Mouse (Mus musculus) CH12.LX (cell line): ENCODE data around the gene Spsb4. TPM values are rescaled to one million over a fixed set of nuclear protein-coding genes. Genes with fewer than 3 reads are reported as not detected.

Experiments used
- DNase-seq: peaks from one replicate; pipeline ENCODE4 v3.0.0-alpha.2; 2013; ENCODE audit errors: extremely low read depth
- H3K27ac ChIP-seq: 2 replicates; pipeline ENCODE4 v1.5.1; 2012; ENCODE audit warnings: low read depth, mild to moderate bottlenecking, control low read depth, moderate library complexity; ENCODE audit not compliant: insufficient read depth
- H3K27me3 ChIP-seq: replicated peaks from 2 replicates; pipeline ENCODE3; 2012; ENCODE audit warnings: inconsistent platforms
- H3K36me3 ChIP-seq, 2 experiments: replicated peaks in 1 of 2; 2 replicates each; pipeline versions ENCODE3 to v1.6.1; 2012; ENCODE audit warnings: inconsistent platforms in 1 of 2, low read length in 1 of 2, mild to moderate bottlenecking in 1 of 2, mixed read lengths in 1 of 2, moderate library complexity in 1 of 2; ENCODE audit not compliant: control insufficient read depth in 1 of 2, insufficient read depth in 1 of 2
- H3K4me1 ChIP-seq, 2 experiments: 2 replicates each; pipeline ENCODE4 v1.6.1; 2012; ENCODE audit warnings: inconsistent platforms in 1 of 2, moderate library complexity in 1 of 2; ENCODE audit not compliant: insufficient read depth in 2 of 2, control insufficient read depth in 1 of 2
- H3K4me2 ChIP-seq: 2 replicates; pipeline ENCODE4 v1.6.1; 2012; ENCODE audit warnings: low read depth, mild to moderate bottlenecking, control low read depth; ENCODE audit not compliant: poor library complexity, insufficient read depth, severe bottlenecking
- H3K4me3 ChIP-seq, 3 experiments: fragments of 150-350 bp in 1 of 3; sonication (generic) in 1 of 3; replicated peaks in 1 of 3; 2 replicates each; pipeline versions ENCODE3 to v1.5.1; 2011 to 2012; ENCODE audit warnings: low read depth in 2 of 3, low read length in 2 of 3, mild to moderate bottlenecking in 2 of 3, moderate library complexity in 2 of 3, control low read depth in 1 of 3, improper control_type of control experiment in 1 of 3, inconsistent platforms in 1 of 3, mixed read lengths in 1 of 3; ENCODE audit not compliant: poor library complexity in 1 of 3
- H3K79me2 ChIP-seq: replicated peaks from 2 replicates; pipeline ENCODE4 v1.6.1; 2012; ENCODE audit warnings: mild to moderate bottlenecking, moderate library complexity; ENCODE audit not compliant: control insufficient read depth, poor library complexity, insufficient read depth, severe bottlenecking; ENCODE audit errors: extremely low read depth
- H3K9ac ChIP-seq: 2 replicates; pipeline ENCODE4 v1.6.1; 2012; ENCODE audit warnings: low read depth, mild to moderate bottlenecking, control low read depth, moderate library complexity; ENCODE audit not compliant: insufficient read depth
- H3K9me3 ChIP-seq: replicated peaks from 2 replicates; pipeline ENCODE3; 2012; ENCODE audit warnings: low read length, inconsistent platforms, mixed read lengths
- BHLHE40 ChIP-seq: IDR thresholded peaks from 2 replicates; pipeline ENCODE4 v1.6.1; 2011; ENCODE audit warnings: mild to moderate bottlenecking, low read depth, low read length, improper control_type of control experiment
- CTCF ChIP-seq, 2 experiments: IDR thresholded peaks in 1 of 2; conservative IDR thresholded peaks in 1 of 2; 2 replicates each; pipeline ENCODE4 v1.5.1; 2011 to 2012; ENCODE audit warnings: low read depth in 2 of 2, low read length in 2 of 2, improper control_type of control experiment in 1 of 2, inconsistent platforms in 1 of 2, mild to moderate bottlenecking in 1 of 2, moderate library complexity in 1 of 2
- EP300 ChIP-seq: IDR thresholded peaks from 2 replicates; pipeline ENCODE4 v1.6.1; 2011; ENCODE audit warnings: low read length, improper control_type of control experiment
- ETS1 ChIP-seq: conservative IDR thresholded peaks from 2 replicates; pipeline ENCODE4 v1.6.1; 2012; ENCODE audit warnings: low read depth, mild to moderate bottlenecking, inconsistent platforms, low read length, improper control_type of control experiment, moderate library complexity
- HCFC1 ChIP-seq: IDR thresholded peaks from 2 replicates; pipeline ENCODE4 v1.6.1; 2012; ENCODE audit warnings: low read depth, mild to moderate bottlenecking, inconsistent platforms, low read length, improper control_type of control experiment
- KAT2A ChIP-seq: IDR thresholded peaks from 2 replicates; pipeline ENCODE4 v1.6.1; 2012; ENCODE audit warnings: low read length, improper control_type of control experiment, inconsistent platforms; ENCODE audit not compliant: insufficient replicate concordance
- MAFK ChIP-seq: IDR thresholded peaks from 2 replicates; pipeline ENCODE4 v1.6.1; 2011; ENCODE audit warnings: low read length, improper control_type of control experiment; ENCODE audit not compliant: insufficient replicate concordance
- MXI1 ChIP-seq: IDR thresholded peaks from 2 replicates; pipeline ENCODE4 v1.6.1; 2011; ENCODE audit warnings: mild to moderate bottlenecking, low read depth, low read length, improper control_type of control experiment
- NELFE ChIP-seq: IDR thresholded peaks from 2 replicates; pipeline ENCODE4 v1.6.1; 2011; ENCODE audit warnings: low read depth, low read length, improper control_type of control experiment
- PAX5 ChIP-seq: IDR thresholded peaks from 2 replicates; pipeline ENCODE4 v1.6.1; 2012; ENCODE audit warnings: low read length, inconsistent platforms, mixed read lengths
- POLR2A ChIP-seq: IDR thresholded peaks from 2 replicates; pipeline ENCODE4 v1.6.1; 2011; ENCODE audit warnings: low read depth, mild to moderate bottlenecking, improper control_type of control experiment, low read length
- RCOR1 ChIP-seq: conservative IDR thresholded peaks from 2 replicates; pipeline ENCODE4 v1.6.1; 2012; ENCODE audit warnings: low read depth, mild to moderate bottlenecking, inconsistent platforms, low read length, improper control_type of control experiment
- SIN3A ChIP-seq: IDR thresholded peaks from 2 replicates; pipeline ENCODE4 v1.6.1; 2012; ENCODE audit warnings: low read length, improper control_type of control experiment, inconsistent platforms
- TCF12 ChIP-seq: IDR thresholded peaks from 2 replicates; pipeline ENCODE4 v1.6.1; 2014; ENCODE audit warnings: low read depth, mild to moderate bottlenecking, inconsistent platforms, low read length, improper control_type of control experiment
- USF1 ChIP-seq: IDR thresholded peaks from 2 replicates; pipeline ENCODE4 v1.6.1; 2014; ENCODE audit warnings: low read depth, mild to moderate bottlenecking, inconsistent platforms, low read length, improper control_type of control experiment
- ZC3H11A ChIP-seq: IDR thresholded peaks from 2 replicates; pipeline ENCODE4 v1.6.1; 2012; ENCODE audit warnings: low read depth, mild to moderate bottlenecking, inconsistent platforms, low read length, improper control_type of control experiment
- ZKSCAN1 ChIP-seq: IDR thresholded peaks from 2 replicates; pipeline ENCODE4 v1.6.1; 2012; ENCODE audit warnings: low read depth, inconsistent platforms, low read length, improper control_type of control experiment, borderline replicate concordance
- ZMIZ1 ChIP-seq: IDR thresholded peaks from 2 replicates; pipeline ENCODE4 v1.6.1; 2012; ENCODE audit warnings: low read depth, mild to moderate bottlenecking, inconsistent platforms, low read length, improper control_type of control experiment
- dilution Hi-C: fragments of 300-500 bp; cut with MboI; formaldehyde crosslinking; loops from 2 replicates; pipeline ENCODE4 v1.14.3; 2020; ENCODE audit warnings: low sequenced_read_pairs; ENCODE audit not compliant: extremely low pct_unique_long_range_greater_than_20kb, extremely low pct_ligation_motif_present
- in situ Hi-C: fragments of 300-500 bp; cut with MboI; formaldehyde crosslinking; loops from 3 replicates; pipeline ENCODE4 v1.14.3; 2019; ENCODE audit warnings: low sequenced_read_pairs, low pct_ligation_motif_present, low pct_unique_long_range_greater_than_20kb, mixed read lengths
- polyA plus RNA-seq: library from polyadenylated mRNA; unstranded; fragments of >175 nt; gene quantifications from 2 replicates; pipeline ENCODE4 v1.2.1, GENCODE M21; 2012; ENCODE audit warnings: low read depth; ENCODE audit not compliant: insufficient read length
- total RNA-seq, 2 experiments: library from RNA; depleted of rRNA; stranded (reverse); fragments of 300-350 nt in 1 of 2; fragments of >200 nt in 1 of 2; gene quantifications; 2 replicates each; pipeline ENCODE4 v1.2.3; 2012 to 2014

The Spsb4 gene
- total and polyA plus RNA-seq, 3 experiments, result not detected

- H3K27me3 ChIP-seq, result peaks cover 23% of the 10 kb centered on the region
- no peak overlapping the region for H3K9ac ChIP-seq
- H3K4me1 ChIP-seq, result no peaks in the 10 kb centered on the region
- in situ Hi-C loops, result loop anchor here (10.0 kb wide), 1 partner anchor 102 kb away; no protein-coding TSS in a partner anchor
- H3K4me2 ChIP-seq, result no peak overlapping the region
- no peak for TF ChIP-seq EP300
- TF ChIP-seq RCOR1, result no peak
- TF ChIP-seq MXI1, result no peak
- TF ChIP-seq USF1, result no peak
- no peak for TF ChIP-seq ZKSCAN1
- no peak for TF ChIP-seq NELFE
- TF ChIP-seq TCF12, result no peak
- TF ChIP-seq MAFK, result no peak
- no peak for TF ChIP-seq POLR2A
- TF ChIP-seq SIN3A, result no peak
- no peak for TF ChIP-seq ZMIZ1
- no peak for TF ChIP-seq PAX5
- no peak for TF ChIP-seq KAT2A
- TF ChIP-seq ZC3H11A, result no peak
- no peak for TF ChIP-seq BHLHE40
- TF ChIP-seq, all 38 proteins: peak for 0
- DNase-seq, result no peak
- Histone ChIP-seq H3K27ac (no peak overlapping the region), H3K36me3 (no peaks in the 10 kb centered on the region), H3K79me2 (no peaks in the 10 kb centered on the region), H3K4me3 (no peak overlapping the region), H3K9me3 (peaks cover 4% of the 10 kb centered on the region)
- dilution Hi-C loops, result no loop called here
Measured at GRCm38 (mm10) chr9:96962714-96963113, 55.9 kb downstream of the Spsb4 start.

GRCm38 (mm10) chr9:96961986-96962701 is 56.5 kb downstream of the Spsb4 start:
- H3K4me3 ChIP-seq, result no peak overlapping the region
- in situ Hi-C loops, result loop anchor here (10.0 kb wide), 1 partner anchor 103 kb away; no protein-coding TSS in a partner anchor
- no peak overlapping the region for H3K9ac ChIP-seq

More at GRCm38 (mm10) chr9:96961986-96962701, 56.5 kb downstream of the Spsb4 start:
- peaks cover 4% of the 10 kb centered on the region for H3K9me3 ChIP-seq
- H3K27me3 ChIP-seq, result peaks cover 23% of the 10 kb centered on the region
- no peaks in the 10 kb centered on the region for H3K79me2 ChIP-seq
- H3K27ac ChIP-seq, result no peak overlapping the region
- dilution Hi-C loops, result no loop called here
- no peak overlapping the region for H3K4me2 ChIP-seq
- DNase-seq, result no peak
- H3K4me1 ChIP-seq, result no peaks in the 10 kb centered on the region
- TF ChIP-seq MXI1 (no peak), ETS1 (no peak), EP300 (no peak), HCFC1 (no peak), MAFK (no peak), CTCF (conservative IDR thresholded peaks at IDR 0.05 in 1 of 2, IDR thresholded peaks at IDR 0.05 in 1 of 2; ENCODE audit: low read depth in 2 of 2, low read length in 2 of 2) (no peak)
- TF ChIP-seq, all 38 proteins: peak for 0
- no peaks in the 10 kb centered on the region for H3K36me3 ChIP-seq
